Mouse (Mus musculus): Measurements from ENCODE around the gene Ss18l1. TPM values are rescaled to one million over a fixed set of nuclear protein-coding genes. Genes with fewer than 3 reads are reported as not detected.

Ss18l1 gene
- polyA plus RNA-seq, 1 experiment from 2014 or later, result 2.9 TPM

- DNase-seq (ENCODE audit: low spot score), result peak; percentile 65
Measured at GRCm38 (mm10) chr2:180117485-180118194, 75.3 kb downstream of the Ss18l1 start.

DNA sequence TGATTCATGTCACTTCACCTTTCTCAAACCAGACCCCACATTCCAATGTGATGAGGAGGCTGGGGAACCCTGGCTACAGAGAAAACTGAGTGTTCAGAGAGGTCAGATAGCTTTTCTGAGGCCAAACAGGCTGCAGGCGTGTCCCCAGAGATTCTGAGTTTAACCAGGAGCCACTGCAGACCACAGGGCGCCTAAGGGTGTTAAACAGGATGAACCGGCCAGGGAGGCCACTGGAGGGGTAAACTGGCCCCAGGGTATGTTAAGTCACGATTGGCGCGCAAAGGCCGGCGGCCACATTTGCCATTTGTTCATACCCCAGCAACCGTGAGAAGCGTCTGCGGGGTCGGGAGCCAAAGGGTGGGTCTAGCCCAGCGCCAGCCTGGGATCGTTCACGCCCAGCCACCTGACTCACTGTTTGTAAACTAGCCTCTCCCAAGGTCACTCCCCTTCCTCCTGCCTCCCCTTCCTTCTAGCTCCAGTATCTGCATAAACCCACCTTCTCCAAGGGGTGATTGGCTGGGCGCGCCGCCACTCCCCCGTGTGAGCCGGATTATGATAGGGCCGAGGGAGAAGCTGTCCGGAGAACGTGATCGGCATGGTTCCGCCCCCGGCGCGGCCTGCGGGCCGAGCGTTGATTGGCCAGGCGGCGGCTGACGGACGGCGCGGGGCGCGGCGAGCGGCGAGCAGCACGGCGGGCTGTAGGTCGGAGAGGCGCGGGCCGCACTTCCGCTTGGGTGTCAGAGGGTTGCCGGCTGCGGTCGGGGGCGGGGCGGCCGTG is 76.5 kb downstream of the Ss18l1 start, which contains the start of gene Osbpl2:
Osbpl2 (plus strand) TSS at position 646 of the 778 bp plus-strand sequence.
- DNase-seq (ENCODE audit: low spot score), result peak; percentile 95

Other genes with a start within 250 kb of the Ss18l1 start
- 3.9 and 4.6 TPM in 2 replicates for gene Taf4, start 65.9 kb upstream of the Ss18l1 start, polyA plus RNA-seq (2015; fragmentation: Nextera tagmentation; extraction: Ambion mirVana)
- 10.0 and 10.7 TPM in 2 replicates for gene Lsm14b, start 17.5 kb upstream of the Ss18l1 start, polyA plus RNA-seq (2015; fragmentation: Nextera tagmentation; extraction: Ambion mirVana)
- 747 and 765 TPM in 2 replicates for gene Psma7, start 76 bp upstream of the Ss18l1 start, polyA plus RNA-seq (2015; fragmentation: Nextera tagmentation; extraction: Ambion mirVana)
- 25.6 and 25.9 TPM in 2 replicates for gene Mtg2, start 28.1 kb downstream of the Ss18l1 start, polyA plus RNA-seq (2015; fragmentation: Nextera tagmentation; extraction: Ambion mirVana)
- gene Hrh3, start 62.0 kb downstream of the Ss18l1 start, polyA plus RNA-seq (2015; fragmentation: Nextera tagmentation; extraction: Ambion mirVana), result 0.46 and 0.49 TPM in 2 replicates
- gene Osbpl2, start 76.8 kb downstream of the Ss18l1 start, polyA plus RNA-seq (2015; fragmentation: Nextera tagmentation; extraction: Ambion mirVana), result 26.5 and 27.3 TPM in 2 replicates
- gene Adrm1, start 129.0 kb downstream of the Ss18l1 start, polyA plus RNA-seq (2015; fragmentation: Nextera tagmentation; extraction: Ambion mirVana), result 195 TPM in 2 replicates
- 4.8 and 6.6 TPM in 2 replicates for gene Lama5, start 183.3 kb downstream of the Ss18l1 start, polyA plus RNA-seq (2015; fragmentation: Nextera tagmentation; extraction: Ambion mirVana)
- gene Rps21, start 214.9 kb downstream of the Ss18l1 start, polyA plus RNA-seq (2015; fragmentation: Nextera tagmentation; extraction: Ambion mirVana), result 928 and 961 TPM in 2 replicates
- 6.4 and 7.1 TPM in 2 replicates for gene Cables2, start 231.0 kb downstream of the Ss18l1 start, polyA plus RNA-seq (2015; fragmentation: Nextera tagmentation; extraction: Ambion mirVana)
- gene Rbbp8nl, start 247.4 kb downstream of the Ss18l1 start, polyA plus RNA-seq (2015; fragmentation: Nextera tagmentation; extraction: Ambion mirVana), result 0.05 TPM in 1 of 2 replicates, not detected in the other

Measured in thymus, postnatal 0 days (tissue).